Mouse (Mus musculus): ENCODE measurements at regions not wholly inside any gene's neighbourhood (a gene's known extent, or its start where the extent isn't known, plus 50 kb on each side); places are given as distances from the start of the nearest gene placed in this dataset.

- DNase-seq (ENCODE audit: low read depth in 2 of 2, low spot score in 2 of 2) = peak; percentile 43 to 55
Measured at GRCm38 (mm10) chr7:68579666-68580065, 169.4 kb downstream of the Arrdc4 start.

- no peak for DNase-seq (ENCODE audit: low read depth in 2 of 2, low spot score in 2 of 2)
Measured at GRCm38 (mm10) chr7:68579216-68579615, 169.8 kb downstream of the Arrdc4 start.

GRCm38 (mm10) chr7:68571315-68571714 is 177.7 kb downstream of the Arrdc4 start:
- no peak for DNase-seq (ENCODE audit: low read depth in 2 of 2, low spot score in 2 of 2)

GRCm38 (mm10) chr7:68568127-68568510 is 180.9 kb downstream of the Arrdc4 start:
- DNase-seq (ENCODE audit: low read depth in 2 of 2, low spot score in 2 of 2) = no peak

- no peak for DNase-seq (ENCODE audit: low read depth in 2 of 2, low spot score in 2 of 2)
Measured at GRCm38 (mm10) chr7:68567452-68568126, 181.5 kb downstream of the Arrdc4 start.

- DNase-seq (ENCODE audit: low read depth in 2 of 2, low spot score in 2 of 2) = no peak
Measured at GRCm38 (mm10) chr7:68559440-68560343, 189.3 kb downstream of the Arrdc4 start.

GRCm38 (mm10) chr7:68550330-68550729 is 198.7 kb downstream of the Arrdc4 start:
- no peak for DNase-seq (ENCODE audit: low read depth in 2 of 2, low spot score in 2 of 2)

GRCm38 (mm10) chr7:68548176-68548575 is 200.9 kb downstream of the Arrdc4 start:
- DNase-seq (ENCODE audit: low read depth in 2 of 2, low spot score in 2 of 2) = no peak

GRCm38 (mm10) chr7:68544136-68544535 is 204.9 kb downstream of the Arrdc4 start:
- no peak for DNase-seq (ENCODE audit: low read depth in 2 of 2, low spot score in 2 of 2)

GRCm38 (mm10) chr7:68509096-68509495 is 235.5 kb downstream of the Fam169b start:
- no peak for DNase-seq (ENCODE audit: low read depth in 2 of 2, low spot score in 2 of 2)

- no peak for DNase-seq (ENCODE audit: low read depth in 2 of 2, low spot score in 2 of 2)
Measured at GRCm38 (mm10) chr7:68491143-68491810, 217.6 kb downstream of the Fam169b start.

GRCm38 (mm10) chr7:68486676-68487075 is 213.0 kb downstream of the Fam169b start:
- DNase-seq (ENCODE audit: low read depth in 2 of 2, low spot score in 2 of 2) = no peak

- DNase-seq (ENCODE audit: low read depth in 2 of 2, low spot score in 2 of 2) = no peak
Measured at GRCm38 (mm10) chr7:68482553-68482952, 208.9 kb downstream of the Fam169b start.

GRCm38 (mm10) chr7:68480770-68481169 is 207.1 kb downstream of the Fam169b start:
- DNase-seq (ENCODE audit: low read depth in 2 of 2, low spot score in 2 of 2) = peak in 1 of 2 experiments; percentile 18

GRCm38 (mm10) chr7:68480336-68480735 is 206.7 kb downstream of the Fam169b start:
- DNase-seq (ENCODE audit: low read depth in 2 of 2, low spot score in 2 of 2) = no peak

GRCm38 (mm10) chr7:68478044-68478443 is 204.4 kb downstream of the Fam169b start:
- no peak for DNase-seq (ENCODE audit: low read depth in 2 of 2, low spot score in 2 of 2)

- DNase-seq (ENCODE audit: low read depth in 2 of 2, low spot score in 2 of 2) = no peak
Measured at GRCm38 (mm10) chr7:68472800-68473199, 199.2 kb downstream of the Fam169b start.

GRCm38 (mm10) chr7:68470983-68471382 is 197.3 kb downstream of the Fam169b start:
- no peak for DNase-seq (ENCODE audit: low read depth in 2 of 2, low spot score in 2 of 2)

GRCm38 (mm10) chr7:68468574-68468973 is 194.9 kb downstream of the Fam169b start:
- DNase-seq (ENCODE audit: low read depth in 2 of 2, low spot score in 2 of 2) = no peak

- DNase-seq (ENCODE audit: low read depth in 2 of 2, low spot score in 2 of 2) = no peak
Measured at GRCm38 (mm10) chr7:68457842-68458241, 184.2 kb downstream of the Fam169b start.

- no peak for DNase-seq (ENCODE audit: low read depth in 2 of 2, low spot score in 2 of 2)
Measured at GRCm38 (mm10) chr7:68455451-68455850, 181.8 kb downstream of the Fam169b start.

Data from CD8-positive naive resting alpha-beta T cell, adult 2 months (primary cell).